Mouse (Mus musculus) stomach, postnatal 0 days (tissue): ENCODE measurements at regions not wholly inside any gene's neighbourhood (a gene's known extent, or its start where the extent isn't known, plus 50 kb on each side); places are given as distances from the start of the nearest gene placed in this dataset.

ENCODE experiments used
- ATAC-seq: fragments of 200-750 bp; cut with Nextera tagmentation; 2 replicates; pipeline ENCODE4 v1.8.0; 2017; ENCODE audit not compliant: low FRiP score, low TSS enrichment
- DNase-seq: peaks from one replicate; pipeline ENCODE4 v3.0.0-alpha.2; 2016; ENCODE audit warnings: low spot score
- H3K27ac ChIP-seq: fragments of 300-500 bp; sonication (generic); replicated peaks from 2 replicates; pipeline ENCODE4 v1.5.1; 2014; ENCODE audit warnings: mild to moderate bottlenecking, control low read depth
- H3K27me3 ChIP-seq: fragments of 300-500 bp; sonication (generic); 2 replicates; pipeline ENCODE4 v1.6.1; 2014; ENCODE audit warnings: low read length; ENCODE audit not compliant: control insufficient read depth, insufficient read depth
- H3K36me3 ChIP-seq: fragments of 300-500 bp; sonication (generic); 2 replicates; pipeline ENCODE4 v1.6.1; 2014; ENCODE audit warnings: low read length, mixed read lengths; ENCODE audit not compliant: control insufficient read depth, insufficient read depth
- H3K4me1 ChIP-seq: fragments of 300-500 bp; sonication (generic); replicated peaks from 2 replicates; pipeline ENCODE4 v1.6.1; 2014; ENCODE audit warnings: antibody characterized with exemption; ENCODE audit not compliant: control insufficient read depth, insufficient read depth
- H3K4me2 ChIP-seq: fragments of 300-500 bp; sonication (generic); replicated peaks from 2 replicates; pipeline ENCODE4 v1.6.1; 2014; ENCODE audit warnings: low read depth, mild to moderate bottlenecking, control low read depth, moderate library complexity
- H3K4me3 ChIP-seq: fragments of 300-500 bp; sonication (generic); 2 replicates; pipeline ENCODE4 v1.5.1; 2014; ENCODE audit warnings: low read depth, low read length, control low read depth
- H3K9ac ChIP-seq: fragments of 300-500 bp; sonication (generic); 2 replicates; pipeline ENCODE4 v1.6.1; 2014; ENCODE audit warnings: mild to moderate bottlenecking, low read length, control low read depth, mixed read lengths
- H3K9me3 ChIP-seq: fragments of 300-500 bp; sonication (generic); 2 replicates; pipeline ENCODE4 v1.6.1; 2016; ENCODE audit warnings: low read length; ENCODE audit not compliant: control insufficient read depth
- CTCF ChIP-seq: IDR thresholded peaks from 2 replicates; pipeline ENCODE4 v1.5.1; 2016; ENCODE audit warnings: antibody characterized with exemption, low read depth, mild to moderate bottlenecking, moderate library complexity
- EP300 ChIP-seq: optimal IDR thresholded peaks from 2 replicates; pipeline ENCODE3; 2016; ENCODE audit warnings: antibody characterized with exemption
- WGBS: fragments of 180-500 bp; shearing (Covaris S2); extraction: QIAGEN DNeasy Blood & Tissue Kit; methylation state at CpG from one replicate; pipeline ENCODE4 v1.1.7; 2014; 5-methylcytosine and 5-hydroxymethylcytosine counted together

- WGBS, result 70% methylated on average over 7 of the region's 7 CpGs
- Histone ChIP-seq H3K9ac (no peak overlapping the region), H3K4me2 (no peak overlapping the region), H3K9me3 (no peaks in the 10 kb centered on the region), H3K4me3 (no peak overlapping the region), H3K36me3 (no peaks in the 10 kb centered on the region), H3K27ac (no peak overlapping the region), H3K4me1 (no peaks in the 10 kb centered on the region), H3K27me3 (no peaks in the 10 kb centered on the region)
- ATAC-seq (no peak), DNase-seq (no peak)
- no peak for TF ChIP-seq EP300
- TF ChIP-seq CTCF, result no peak
Measured at GRCm38 (mm10) chr2:166215191-166215590, 59.7 kb upstream of the Sulf2 start.

- Histone ChIP-seq H3K4me1 (no peaks in the 10 kb centered on the region), H3K27ac (no peak overlapping the region), H3K36me3 (no peaks in the 10 kb centered on the region), H3K4me2 (no peak overlapping the region), H3K27me3 (no peaks in the 10 kb centered on the region), H3K9ac (no peak overlapping the region), H3K4me3 (no peak overlapping the region), H3K9me3 (no peaks in the 10 kb centered on the region)
- DNase-seq (no peak), ATAC-seq (no peak)
- WGBS, result 87% methylated on average over 3 of the region's 3 CpGs
- no peak for TF ChIP-seq CTCF
- TF ChIP-seq EP300, result no peak
Measured at GRCm38 (mm10) chr2:166207145-166207508, 51.7 kb upstream of the Sulf2 start.

DNA sequence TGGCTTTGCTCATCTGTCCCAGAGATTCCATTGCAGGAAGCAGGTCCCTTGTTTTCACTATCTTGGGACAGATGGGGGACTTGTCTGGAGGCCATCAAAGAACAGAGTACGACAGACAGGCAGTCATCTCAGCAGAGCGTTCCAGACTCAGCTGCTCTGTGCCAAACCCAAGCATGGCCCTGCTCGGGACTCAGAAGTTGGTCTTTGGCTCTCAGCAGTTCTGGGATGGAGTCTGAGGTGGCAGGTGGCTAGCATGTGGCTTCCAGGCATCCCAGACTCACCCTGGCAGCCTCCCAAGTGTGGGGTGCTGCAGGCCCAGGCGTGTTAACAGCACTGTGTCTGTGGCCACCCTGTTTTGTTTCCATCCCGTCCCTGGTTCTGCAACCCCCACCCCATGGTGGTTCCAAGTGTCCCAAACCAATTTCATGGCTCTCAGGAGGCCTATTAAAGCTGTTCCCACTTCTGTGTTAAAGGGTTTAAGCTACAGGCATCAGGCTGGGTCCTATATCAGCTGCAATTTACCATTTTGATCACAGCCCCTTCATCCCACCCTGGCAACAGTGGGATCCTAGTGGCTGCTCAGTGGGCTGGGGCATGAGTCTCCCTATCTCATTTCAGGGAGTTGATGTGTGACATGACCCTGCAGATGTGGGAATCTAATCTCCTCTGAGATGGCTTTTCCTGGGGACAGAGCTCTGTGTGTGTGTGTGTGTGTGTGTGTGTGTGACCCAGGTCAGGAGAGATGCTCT is 51.1 kb upstream of the Sulf2 start:
- Histone ChIP-seq H3K4me1 (no peaks in the 10 kb centered on the region), H3K9me3 (no peaks in the 10 kb centered on the region), H3K27me3 (no peaks in the 10 kb centered on the region), H3K4me3 (no peak overlapping the region), H3K4me2 (no peak overlapping the region), H3K9ac (no peak overlapping the region), H3K27ac (no peak overlapping the region), H3K36me3 (no peaks in the 10 kb centered on the region)
- ATAC-seq (no peak), DNase-seq (no peak)
- no peak for TF ChIP-seq CTCF
- TF ChIP-seq EP300, result no peak
- WGBS, result 61% methylated on average over 5 of the region's 5 CpGs
